Mouse (Mus musculus): ENCODE measurements around the gene Lrrc55. TPM values are rescaled to one million over a fixed set of nuclear protein-coding genes. Genes with fewer than 3 reads are reported as not detected.

Gene Lrrc55
- polyA plus RNA-seq, 1 experiment from 2014 or later, result 0.65 TPM

- H3K27ac ChIP-seq, result no peak overlapping the region
- H3K4me1 ChIP-seq, result no peaks in the 10 kb centered on the region
- H3K4me3 ChIP-seq (replicated peaks), result no peak overlapping the region
- no peaks in the 10 kb centered on the region for H3K27me3 ChIP-seq
- H3K4me2 ChIP-seq, result no peak overlapping the region
- WGBS, result 72% methylated on average over 5 of the region's 5 CpGs
- H3K9ac ChIP-seq, result no peak overlapping the region
- H3K36me3 ChIP-seq, result no peaks in the 10 kb centered on the region
- no peaks in the 10 kb centered on the region for H3K9me3 ChIP-seq (replicated peaks)
- ATAC-seq (replicated peaks; ENCODE audit: low FRiP score), result no peak
Measured at GRCm38 (mm10) chr2:85209301-85209700, 12.3 kb upstream of the Lrrc55 start.

- Histone ChIP-seq H3K4me1 (no peaks in the 10 kb centered on the region), H3K9ac (no peak overlapping the region), H3K36me3 (no peaks in the 10 kb centered on the region), H3K27ac (no peak overlapping the region), H3K9me3 (replicated peaks) (no peaks in the 10 kb centered on the region), H3K27me3 (no peaks in the 10 kb centered on the region), H3K4me2 (no peak overlapping the region), H3K4me3 (replicated peaks) (no peak overlapping the region)
- WGBS, result 84% methylated on average over 8 of the region's 8 CpGs
- no peak for ATAC-seq (replicated peaks; ENCODE audit: low FRiP score)
Measured at GRCm38 (mm10) chr2:85205170-85205569, 8.2 kb upstream of the Lrrc55 start.

- 3% methylated on average over 24 of the region's 24 CpGs for WGBS
- Histone ChIP-seq H3K27ac (no peak overlapping the region), H3K36me3 (no peaks in the 10 kb centered on the region), H3K27me3 (peaks cover 24% of the 10 kb centered on the region), H3K9ac (no peak overlapping the region), H3K4me3 (replicated peaks) (peak overlapping the region; percentile 25), H3K4me2 (peak overlapping the region; percentile 50), H3K9me3 (replicated peaks) (no peaks in the 10 kb centered on the region), H3K4me1 (peaks cover 7% of the 10 kb centered on the region; the same call in 1 of the 2 replicates)
- peak; percentile 52; the same call in 1 of the 2 replicates for ATAC-seq (replicated peaks; ENCODE audit: low FRiP score)
Measured at GRCm38 (mm10) chr2:85198011-85198965, 1.3 kb upstream of the Lrrc55 start.

- ATAC-seq (replicated peaks; ENCODE audit: low FRiP score), result no peak
- no peak overlapping the region for H3K4me3 ChIP-seq (replicated peaks)
- no peak overlapping the region for H3K9ac ChIP-seq
- 58% methylated on average over 1 of the region's 1 CpGs for WGBS
- peaks cover 7% of the 10 kb centered on the region; the same call in 1 of the 2 replicates for H3K4me1 ChIP-seq
- no peak overlapping the region for H3K27ac ChIP-seq
- no peak overlapping the region for H3K4me2 ChIP-seq
- H3K27me3 ChIP-seq, result peaks cover 47% of the 10 kb centered on the region
- H3K36me3 ChIP-seq, result no peaks in the 10 kb centered on the region
- no peaks in the 10 kb centered on the region for H3K9me3 ChIP-seq (replicated peaks)
Measured at GRCm38 (mm10) chr2:85194566-85194965, 2.4 kb downstream of the Lrrc55 start.

GRCm38 (mm10) chr2:85187582-85188151, 9.3 kb downstream of the Lrrc55 start:
- H3K4me1 ChIP-seq, result no peaks in the 10 kb centered on the region
- WGBS, result 76% methylated on average over 6 of the region's 6 CpGs
- H3K27ac ChIP-seq, result no peak overlapping the region
- ATAC-seq (replicated peaks; ENCODE audit: low FRiP score), result no peak
- no peak overlapping the region for H3K4me3 ChIP-seq (replicated peaks)
- H3K36me3 ChIP-seq, result no peaks in the 10 kb centered on the region
- H3K27me3 ChIP-seq, result peaks cover 24% of the 10 kb centered on the region
- H3K9ac ChIP-seq, result no peak overlapping the region
- no peaks in the 10 kb centered on the region for H3K9me3 ChIP-seq (replicated peaks)
- H3K4me2 ChIP-seq, result no peak overlapping the region

- H3K4me2 ChIP-seq, result no peak overlapping the region
- 62% methylated on average over 4 of the region's 4 CpGs for WGBS
- no peak overlapping the region for H3K27ac ChIP-seq
- peaks cover 10% of the 10 kb centered on the region for H3K27me3 ChIP-seq
- ATAC-seq (replicated peaks; ENCODE audit: low FRiP score), result no peak
- H3K9ac ChIP-seq, result no peak overlapping the region
- H3K4me3 ChIP-seq (replicated peaks), result no peak overlapping the region
- H3K9me3 ChIP-seq (replicated peaks), result no peaks in the 10 kb centered on the region
- no peaks in the 10 kb centered on the region for H3K36me3 ChIP-seq
- no peaks in the 10 kb centered on the region for H3K4me1 ChIP-seq
Measured at GRCm38 (mm10) chr2:85178139-85178800, 18.7 kb downstream of the Lrrc55 start.

- Histone ChIP-seq H3K4me2 (no peak overlapping the region), H3K4me3 (replicated peaks) (no peak overlapping the region), H3K9ac (no peak overlapping the region), H3K9me3 (replicated peaks) (no peaks in the 10 kb centered on the region), H3K27ac (no peak overlapping the region), H3K4me1 (peaks cover 9% of the 10 kb centered on the region; the same call in 1 of the 2 replicates), H3K27me3 (peaks cover 10% of the 10 kb centered on the region), H3K36me3 (no peaks in the 10 kb centered on the region)
- 58% methylated on average over 6 of the region's 6 CpGs for WGBS
- ATAC-seq (replicated peaks; ENCODE audit: low FRiP score), result no peak
Measured at GRCm38 (mm10) chr2:85173545-85173944, 23.5 kb downstream of the Lrrc55 start.

GRCm38 (mm10) chr2:85172763-85173103, 24.3 kb downstream of the Lrrc55 start:
- no peak overlapping the region for H3K4me2 ChIP-seq
- peaks cover 9% of the 10 kb centered on the region; the same call in 1 of the 2 replicates for H3K4me1 ChIP-seq
- ATAC-seq (replicated peaks; ENCODE audit: low FRiP score), result no peak
- H3K27ac ChIP-seq, result peak overlapping the region; percentile 30; the same call in 1 of the 2 replicates
- H3K36me3 ChIP-seq, result no peaks in the 10 kb centered on the region
- H3K27me3 ChIP-seq, result peaks cover 13% of the 10 kb centered on the region
- H3K4me3 ChIP-seq (replicated peaks), result no peak overlapping the region
- 68% methylated on average over 2 of the region's 2 CpGs for WGBS
- H3K9ac ChIP-seq, result no peak overlapping the region
- H3K9me3 ChIP-seq (replicated peaks), result no peaks in the 10 kb centered on the region

- no peak overlapping the region for H3K4me2 ChIP-seq
- no peaks in the 10 kb centered on the region for H3K36me3 ChIP-seq
- peaks cover 17% of the 10 kb centered on the region for H3K27me3 ChIP-seq
- peaks cover 9% of the 10 kb centered on the region; the same call in 1 of the 2 replicates for H3K4me1 ChIP-seq
- no peak overlapping the region for H3K4me3 ChIP-seq (replicated peaks)
- 28% methylated on average over 3 of the region's 3 CpGs for WGBS
- no peak overlapping the region for H3K9ac ChIP-seq
- no peaks in the 10 kb centered on the region for H3K9me3 ChIP-seq (replicated peaks)
- H3K27ac ChIP-seq, result peak overlapping the region; percentile 30; the same call in 1 of the 2 replicates
- ATAC-seq (replicated peaks; ENCODE audit: low FRiP score), result peak; percentile 68; the same call in 1 of the 2 replicates
Measured at GRCm38 (mm10) chr2:85172071-85172762, 24.8 kb downstream of the Lrrc55 start.

GRCm38 (mm10) chr2:85168327-85168726, 28.7 kb downstream of the Lrrc55 start:
- H3K4me1 ChIP-seq, result peaks cover 12% of the 10 kb centered on the region
- peak overlapping the region; percentile 64 for H3K27ac ChIP-seq
- peaks cover 7% of the 10 kb centered on the region for H3K27me3 ChIP-seq
- H3K9me3 ChIP-seq (replicated peaks), result no peaks in the 10 kb centered on the region
- 78% methylated on average over 1 of the region's 1 CpGs for WGBS
- no peak for ATAC-seq (replicated peaks; ENCODE audit: low FRiP score)
- H3K4me3 ChIP-seq (replicated peaks), result no peak overlapping the region
- H3K36me3 ChIP-seq, result no peaks in the 10 kb centered on the region
- H3K4me2 ChIP-seq, result no peak overlapping the region
- no peak overlapping the region for H3K9ac ChIP-seq

- Histone ChIP-seq H3K9me3 (replicated peaks) (no peaks in the 10 kb centered on the region), H3K4me1 (peaks cover 14% of the 10 kb centered on the region), H3K4me2 (no peak overlapping the region), H3K27ac (peak overlapping the region; percentile 64; the same call in 1 of the 2 replicates), H3K36me3 (no peaks in the 10 kb centered on the region), H3K9ac (no peak overlapping the region), H3K4me3 (replicated peaks) (no peak overlapping the region), H3K27me3 (peaks cover 7% of the 10 kb centered on the region)
- 57% methylated on average over 1 of the region's 1 CpGs for WGBS
- ATAC-seq (replicated peaks; ENCODE audit: low FRiP score), result no peak; the same call in 1 of the 2 replicates
Measured at GRCm38 (mm10) chr2:85167624-85168023, 29.4 kb downstream of the Lrrc55 start.
